Mouse (Mus musculus) heart, adult 2 months (tissue): ENCODE data around the gene St6galnac6.

Source experiments
- CTCF ChIP-seq: fragments of 200-600 bp; IDR thresholded peaks from 2 replicates; pipeline ENCODE4 v1.8.1; 2022; ENCODE audit warnings: antibody characterized with exemption, mild to moderate bottlenecking, moderate library complexity
- EP300 ChIP-seq: fragments of 200-500 bp; IDR thresholded peaks from 2 replicates; pipeline ENCODE4 v1.6.1; 2011; ENCODE audit warnings: low read depth, low read length, control low read depth; ENCODE audit not compliant: insufficient read depth
- POLR2A ChIP-seq: fragments of 200-500 bp; IDR thresholded peaks from 2 replicates; pipeline ENCODE4 v1.6.1; 2011; ENCODE audit warnings: mild to moderate bottlenecking, low read depth, low read length, control low read depth; ENCODE audit not compliant: insufficient read depth

GRCm38 (mm10) chr2:32597699-32598098, 1.8 kb upstream of the St6galnac6 start:
- TF ChIP-seq EP300 (no peak), CTCF (no peak), POLR2A (no peak)
